Mouse (Mus musculus) bone marrow, adult 2 months (tissue): ENCODE results near the gene Caskin2.

ENCODE experiments used
- CTCF ChIP-seq: fragments of 200-500 bp; IDR thresholded peaks from 2 replicates; pipeline ENCODE4 v1.5.1; 2011; ENCODE audit warnings: low read length, control low read depth; ENCODE audit not compliant: control insufficient read depth, insufficient read depth
- POLR2A ChIP-seq: fragments of 200-500 bp; IDR thresholded peaks from 2 replicates; pipeline ENCODE4 v1.6.1; 2011; ENCODE audit warnings: low read depth, mild to moderate bottlenecking, control low read depth, low read length, borderline replicate concordance; ENCODE audit not compliant: control insufficient read depth

GRCm38 (mm10) chr11:115765607-115766141, 47.8 kb downstream of the Caskin2 start:
- TF ChIP-seq CTCF (no peak), POLR2A (peak; percentile 58; the same call in 1 of the 2 replicates)
